Mouse (Mus musculus) bone marrow macrophage, adult 2 months (primary cell): ENCODE results near the gene Zfp526. TPM values are rescaled to one million over a fixed set of nuclear protein-coding genes. Genes with fewer than 3 reads are reported as not detected.

ENCODE experiments used
- H3K27ac ChIP-seq: 2 replicates; pipeline ENCODE4 v1.5.1; 2012; ENCODE audit warnings: low read depth, low read length; ENCODE audit not compliant: insufficient read depth
- H3K4me1 ChIP-seq: 2 replicates; pipeline ENCODE4 v1.6.1; 2012; ENCODE audit warnings: low read length; ENCODE audit not compliant: control insufficient read depth, insufficient read depth
- H3K4me3 ChIP-seq: 2 replicates; pipeline ENCODE4 v1.5.1; 2012; ENCODE audit warnings: mild to moderate bottlenecking, low read length, moderate library complexity; ENCODE audit not compliant: insufficient read depth
- CTCF ChIP-seq: IDR thresholded peaks from 2 replicates; pipeline ENCODE4 v1.5.1; 2012; ENCODE audit warnings: low read depth, mild to moderate bottlenecking, low read length, moderate library complexity
- POLR2A ChIP-seq: IDR thresholded peaks from 2 replicates; pipeline ENCODE4 v1.6.1; 2012; ENCODE audit warnings: mild to moderate bottlenecking, low read depth, low read length, borderline replicate concordance
- polyA plus RNA-seq: library from polyadenylated mRNA; stranded (reverse); fragments of >200 nt; gene quantifications from 2 replicates; pipeline ENCODE4 v1.2.4, GENCODE M21; 2012; ENCODE audit not compliant: missing spikeins, insufficient read depth, insufficient read length

Gene Zfp526
- polyA plus RNA-seq, 1 experiment = 6.4 TPM

- TF ChIP-seq CTCF (no peak), POLR2A (no peak)
- H3K4me3 ChIP-seq = no peak overlapping the region
- H3K4me1 ChIP-seq = no peaks in the 10 kb centered on the region
- H3K27ac ChIP-seq = no peak overlapping the region
These were observed 6.5 kb downstream of the Zfp526 start for GRCm38 (mm10) chr7:25227523-25228300.

GRCm38 (mm10) chr7:25230690-25231285, 9.6 kb downstream of the Zfp526 start:
- H3K4me1 ChIP-seq = peaks cover 7% of the 10 kb centered on the region
- no peak overlapping the region for H3K4me3 ChIP-seq
- TF ChIP-seq POLR2A = no peak
- TF ChIP-seq CTCF = no peak
- H3K27ac ChIP-seq = no peak overlapping the region

DNA sequence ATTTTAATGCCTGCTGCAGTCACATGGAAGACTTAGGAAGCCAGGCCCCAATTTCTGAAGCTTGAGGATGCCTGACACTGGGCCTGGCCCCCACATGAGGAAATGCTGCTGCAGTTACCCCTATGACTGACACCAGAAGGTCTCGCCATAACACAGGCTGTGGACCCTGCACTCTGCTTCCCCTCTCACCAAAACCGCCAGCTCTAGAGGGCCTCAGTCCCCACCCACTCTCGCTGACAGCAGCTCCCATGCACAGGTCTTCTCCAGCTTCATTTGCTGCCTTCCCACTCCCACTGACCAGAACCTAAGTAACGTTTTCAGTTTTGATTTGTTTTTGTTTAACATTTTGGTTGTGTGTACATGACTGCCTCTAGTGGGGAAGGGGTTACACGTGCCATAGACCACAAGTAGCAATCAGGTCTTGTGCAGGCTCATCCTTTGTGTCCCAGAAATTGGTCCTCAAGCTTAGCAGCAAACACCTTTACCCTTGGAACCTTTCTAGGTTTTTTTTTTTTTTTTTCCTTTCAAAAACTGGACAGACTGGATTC, 10.9 kb downstream of the Zfp526 start:
- H3K27ac ChIP-seq = no peak overlapping the region
- TF ChIP-seq POLR2A (no peak), CTCF (no peak)
- H3K4me3 ChIP-seq = no peak overlapping the region
- peaks cover 12% of the 10 kb centered on the region for H3K4me1 ChIP-seq

GRCm38 (mm10) chr7:25233061-25233460, 11.8 kb downstream of the Zfp526 start:
- TF ChIP-seq CTCF (no peak), POLR2A (no peak)
- Histone ChIP-seq H3K4me3 (no peak overlapping the region), H3K4me1 (peaks cover 12% of the 10 kb centered on the region), H3K27ac (no peak overlapping the region)

- Histone ChIP-seq H3K4me3 (no peak overlapping the region), H3K4me1 (peaks cover 12% of the 10 kb centered on the region), H3K27ac (no peak overlapping the region)
- TF ChIP-seq CTCF (no peak), POLR2A (no peak)
These were observed 14.3 kb downstream of the Zfp526 start for GRCm38 (mm10) chr7:25235526-25235925.

GRCm38 (mm10) chr7:25237249-25238014, 16.2 kb downstream of the Zfp526 start, which contains the start of gene Gsk3a:
Gene Gsk3a, minus strand, starts transcription at chr7:25237851.
- peaks cover 12% of the 10 kb centered on the region for H3K4me1 ChIP-seq
- TF ChIP-seq CTCF = no peak
- TF ChIP-seq POLR2A = peak; percentile 65; the same call in 1 of the 2 replicates
- peak within 1 kb of the TSS; percentile 81 for H3K27ac ChIP-seq

GRCm38 (mm10) chr7:25238015-25238706, 16.9 kb downstream of the Zfp526 start:
- Histone ChIP-seq H3K4me1 (peaks cover 12% of the 10 kb centered on the region), H3K27ac (peak overlapping the region; percentile 81), H3K4me3 (peak overlapping the region; percentile 65)
- TF ChIP-seq CTCF (no peak), POLR2A (no peak)

More at GRCm38 (mm10) chr7:25237249-25238014, 16.2 kb downstream of the Zfp526 start, which contains the start of gene Gsk3a:
- H3K4me3 ChIP-seq = peak within 1 kb of the TSS; percentile 65

DNA sequence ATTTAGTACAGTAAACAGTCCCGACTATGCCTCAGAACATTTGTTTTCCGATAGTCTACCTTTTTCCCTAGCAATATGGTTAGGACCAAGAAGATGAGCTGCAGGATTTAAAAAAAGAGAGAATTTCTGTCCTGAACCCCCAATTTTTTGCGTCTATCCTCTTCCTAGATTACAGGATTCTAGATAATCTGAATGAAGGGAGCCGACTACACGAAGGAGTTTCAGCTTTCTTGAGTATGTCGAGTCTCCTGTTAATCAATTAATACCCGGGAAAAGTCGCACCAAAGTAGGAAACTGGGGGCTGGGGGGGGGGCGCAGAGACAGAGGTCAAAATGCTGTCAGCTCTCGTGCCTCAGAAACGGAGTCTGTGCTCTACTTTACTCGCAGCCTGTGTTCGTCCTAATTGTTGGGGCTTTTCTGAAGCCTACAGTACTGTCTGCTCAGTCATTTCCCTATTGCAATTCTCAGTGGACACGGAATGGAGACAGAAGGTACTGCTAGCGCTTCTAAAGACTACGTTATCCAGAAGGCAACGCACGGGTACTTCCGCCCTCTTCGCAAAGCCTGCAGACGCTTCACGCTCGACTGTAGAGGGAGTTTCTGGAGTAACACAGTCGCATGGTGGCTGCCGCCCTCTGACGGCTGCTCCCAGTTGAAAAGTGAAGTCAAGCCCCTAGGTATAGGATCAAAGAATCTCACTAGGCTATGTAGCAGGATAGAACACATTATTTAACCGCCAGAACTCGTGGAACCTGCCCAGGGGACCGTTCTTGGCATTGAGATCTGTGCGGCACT, 17.8 kb downstream of the Zfp526 start:
- Histone ChIP-seq H3K4me1 (peaks cover 12% of the 10 kb centered on the region), H3K27ac (peak overlapping the region; percentile 81), H3K4me3 (peak overlapping the region; percentile 65)
- peak; percentile 60 for TF ChIP-seq CTCF
- TF ChIP-seq POLR2A = 0 out of 2 replicates have a peak, but pooled peaks have one; percentile 10
